Mouse (Mus musculus) left cerebral cortex, adult 9 months (tissue): Measurements from ENCODE around the gene Col1a2.

ENCODE experiments used
- DNase-seq, 2 experiments: peaks; one replicate each; pipeline ENCODE4 v3.0.0; 2022; ENCODE audit warnings: low spot score in 2 of 2

Col1a2 gene

DNA sequence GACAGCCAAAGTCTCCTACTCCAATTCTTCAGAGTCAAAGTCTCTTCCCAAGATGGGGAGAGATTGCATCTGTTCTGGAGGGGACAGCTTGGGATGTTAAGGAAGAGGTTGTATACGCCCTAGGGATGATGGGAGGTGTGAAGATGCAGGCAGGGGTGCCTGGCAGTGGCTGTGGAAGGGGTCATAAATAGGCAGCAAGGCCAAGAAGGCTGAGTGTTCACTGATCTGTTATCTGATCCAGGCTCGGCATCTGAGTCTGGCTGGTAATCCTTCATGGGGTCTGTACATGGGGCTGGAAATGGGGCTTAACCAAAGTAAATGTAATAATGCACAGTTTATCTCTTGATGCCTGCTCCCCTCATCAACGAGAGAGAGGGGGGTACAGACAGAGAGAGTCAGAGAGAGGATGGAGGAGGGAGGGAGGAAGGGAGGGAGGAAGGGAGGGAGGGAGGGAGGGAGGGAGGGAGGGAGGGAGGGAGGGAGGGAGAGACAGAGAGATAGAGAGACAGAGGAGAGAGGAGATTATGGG, at the start of gene Col1a2:
TSS of gene Col1a2 (plus strand) at position 212 of the 529 bp plus-strand sequence.
- no peak for DNase-seq

DNA sequence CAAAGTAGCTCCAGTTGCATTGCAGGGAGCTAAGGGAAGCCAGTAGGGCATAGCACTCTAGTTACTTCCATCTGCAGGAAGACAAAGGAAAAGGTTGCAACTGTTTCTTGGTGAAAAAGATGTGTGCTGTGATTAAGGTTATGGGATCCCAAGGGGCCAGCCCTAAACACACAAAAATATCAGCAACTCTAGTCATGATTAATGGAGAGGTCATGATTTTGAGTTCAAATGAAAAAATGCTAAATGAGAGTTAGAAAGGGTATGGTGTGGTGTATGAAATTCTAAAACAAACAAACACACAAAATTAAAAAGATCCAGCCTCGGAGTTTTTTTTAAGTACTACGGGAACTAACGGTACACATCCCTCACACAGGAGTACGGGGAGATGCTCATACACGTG, 49.1 kb upstream of the Col1a2 start:
- no peak for DNase-seq

DNA sequence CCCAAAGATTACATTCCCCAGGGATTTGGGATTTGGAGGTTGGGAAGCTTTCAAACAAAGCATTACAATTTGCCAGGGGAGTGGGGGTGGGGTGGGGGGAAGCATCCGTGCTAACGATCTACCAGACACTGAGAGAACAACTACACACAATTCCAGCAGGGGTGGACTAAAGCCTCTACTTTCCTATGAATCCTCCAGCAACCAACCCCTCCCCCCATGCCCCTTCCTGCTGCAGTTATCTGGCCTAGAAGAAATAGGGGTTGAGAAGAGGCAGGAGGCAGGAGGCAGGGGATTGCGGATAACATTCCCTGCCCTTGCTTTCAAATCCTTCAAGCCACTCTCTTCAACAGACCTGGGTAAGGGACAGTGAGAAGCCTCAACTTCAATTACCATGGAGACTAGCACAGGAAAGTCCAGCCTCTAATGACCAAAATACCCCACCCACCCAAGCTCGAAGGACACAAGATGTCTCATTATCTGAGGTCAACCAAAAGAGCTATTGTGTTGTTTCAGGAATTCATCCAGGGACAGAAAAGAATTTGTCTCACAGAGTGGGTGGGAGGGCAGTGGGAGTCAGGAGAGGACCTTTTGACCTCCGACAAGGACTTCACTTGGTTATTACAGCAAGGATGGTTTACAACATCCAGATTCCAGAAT, 48.5 kb upstream of the Col1a2 start:
- DNase-seq: no peak

DNA sequence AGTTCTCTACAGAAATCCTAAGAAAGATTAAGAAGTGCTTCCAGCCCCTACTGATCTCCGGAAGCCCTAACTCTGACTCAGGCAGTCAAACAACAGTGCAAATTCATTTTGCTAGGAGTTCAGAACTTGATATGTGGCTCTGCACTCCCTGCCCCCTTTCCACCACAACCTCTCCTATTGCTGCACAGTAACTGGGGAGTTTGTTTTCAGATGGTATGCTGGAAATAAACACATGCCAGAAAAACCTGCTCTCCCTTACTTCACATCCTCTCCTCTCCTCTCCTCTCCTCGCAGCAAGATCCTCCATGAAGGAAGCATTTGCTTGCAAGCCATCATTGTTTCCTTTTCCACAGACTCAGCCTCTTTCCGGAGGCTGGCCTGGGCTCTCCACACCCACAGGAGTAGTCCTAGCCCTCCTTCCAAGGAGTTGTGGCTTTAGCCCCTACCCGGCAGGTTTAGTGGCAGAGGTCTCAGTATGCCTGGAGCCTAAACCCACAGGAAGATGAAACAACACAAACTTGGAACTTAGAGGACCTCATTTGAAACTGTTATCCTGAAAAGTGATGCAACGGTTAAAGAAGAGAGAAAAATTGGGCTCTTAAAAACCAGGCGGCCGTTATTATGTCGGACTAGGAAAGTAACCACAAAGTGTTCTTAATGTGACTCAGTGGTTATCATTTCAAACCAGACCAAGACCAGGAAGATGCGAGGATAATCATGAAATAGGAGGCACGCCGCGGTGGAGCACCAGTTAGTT, 47.7 kb upstream of the Col1a2 start:
- DNase-seq: no peak

DNA sequence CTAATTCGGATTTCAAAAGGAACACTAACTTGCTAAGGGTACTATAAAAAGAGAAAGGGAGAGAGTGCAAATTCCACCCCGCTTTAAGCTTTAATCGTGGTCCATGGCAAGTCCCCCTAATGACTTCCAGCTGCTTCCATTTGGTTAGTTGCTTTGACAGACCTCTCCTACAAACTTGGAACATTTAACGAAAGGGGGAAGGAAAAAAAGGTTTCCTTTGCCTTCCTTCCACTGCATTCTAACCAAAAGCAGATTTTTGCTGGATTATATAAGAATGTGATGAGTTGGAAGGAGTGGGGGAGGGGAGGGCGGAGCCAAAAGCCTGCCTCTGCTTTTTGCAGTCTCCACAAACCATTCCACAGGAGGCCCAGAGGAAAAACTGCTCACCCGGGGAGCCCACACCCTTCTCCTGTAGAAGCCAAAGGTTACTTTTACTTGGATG, 47.0 kb upstream of the Col1a2 start:
- DNase-seq: no peak

DNA sequence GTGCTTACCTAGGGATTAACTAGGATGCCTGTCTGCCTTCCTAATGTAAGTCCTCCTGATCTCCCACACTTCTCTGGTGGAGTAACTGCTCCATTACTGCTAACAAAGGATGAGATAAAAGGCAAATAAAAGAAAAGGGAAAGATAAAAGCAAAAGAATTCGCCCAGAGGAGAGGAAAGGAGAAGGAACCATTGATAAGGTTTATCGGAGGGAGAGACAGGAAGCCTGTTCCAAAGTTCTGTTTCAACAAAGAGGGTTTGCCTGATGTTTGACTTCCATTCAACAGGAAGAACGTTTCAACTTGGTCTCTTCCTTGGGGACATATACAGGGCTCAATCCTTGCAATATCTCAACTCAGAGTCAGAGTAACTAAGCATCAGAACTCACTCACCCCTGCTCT, 39.3 kb upstream of the Col1a2 start:
- no peak for DNase-seq

DNA sequence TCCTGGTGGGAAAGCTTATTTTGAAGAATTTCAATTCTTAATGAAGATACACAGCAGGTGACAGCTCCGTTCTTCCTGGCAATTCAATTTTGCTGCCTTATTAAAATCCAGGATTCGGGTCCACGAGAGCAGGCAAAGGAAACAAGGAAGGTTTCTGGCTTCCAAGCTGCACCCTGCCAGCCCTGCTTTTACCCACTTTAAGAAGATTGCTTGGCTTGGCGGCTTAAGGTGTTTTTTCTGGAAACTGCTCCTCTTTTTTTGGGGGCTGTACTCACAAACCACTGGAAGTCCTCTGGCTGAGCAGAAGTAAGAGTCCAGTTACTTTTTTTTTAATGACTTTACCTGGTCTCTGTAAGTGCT, 21.1 kb upstream of the Col1a2 start:
- no peak for DNase-seq

DNA sequence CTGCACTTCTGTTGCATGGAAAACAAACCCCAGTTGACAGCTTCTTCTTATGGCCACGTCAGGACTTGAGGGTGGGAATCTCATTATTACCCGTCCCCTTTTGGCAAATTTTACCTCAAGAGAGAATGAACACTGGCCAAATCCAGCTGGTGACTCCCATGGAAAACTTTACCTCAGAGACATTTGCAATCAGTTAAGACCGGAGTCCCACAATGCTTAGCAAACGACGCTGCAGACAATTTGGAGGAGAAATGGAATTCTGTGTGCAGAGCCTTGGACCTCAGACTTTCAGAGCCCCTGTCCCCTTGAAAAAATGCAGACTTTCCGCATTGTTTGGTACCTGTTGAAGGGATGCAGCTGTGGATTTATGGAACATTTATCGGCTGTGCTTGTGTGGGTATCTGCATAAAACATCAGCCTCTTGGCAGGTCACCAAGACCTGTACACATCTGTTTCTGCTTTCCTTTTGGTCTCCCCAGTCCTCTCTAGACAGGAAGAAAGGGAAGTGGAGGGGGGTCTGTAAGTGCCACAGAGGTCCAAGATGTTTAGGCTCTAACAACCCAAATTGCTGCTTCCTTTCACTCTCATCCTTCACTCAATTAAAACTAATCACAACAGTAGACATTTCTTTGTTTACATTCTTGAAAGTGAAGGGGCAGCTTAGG, 20.5 kb upstream of the Col1a2 start:
- no peak for DNase-seq

DNA sequence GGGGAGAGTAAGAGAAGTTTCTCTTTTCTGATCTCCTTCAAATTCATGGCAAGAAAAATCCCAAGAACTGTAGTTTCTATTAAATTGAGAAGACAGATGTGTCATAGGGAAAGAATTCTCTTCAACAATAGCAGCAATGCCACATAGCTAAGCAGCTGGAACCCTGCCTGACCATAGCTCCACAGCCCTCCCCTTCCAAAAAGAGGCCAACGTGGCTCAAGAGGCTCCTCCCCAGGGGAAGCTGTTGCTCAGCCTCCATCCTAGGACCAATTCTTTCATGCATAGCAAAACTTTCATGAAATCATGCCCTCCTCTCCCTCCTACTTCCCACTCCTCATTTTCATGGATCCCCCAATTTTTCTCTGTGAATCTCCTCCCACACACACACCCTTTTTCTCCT, 16.3 kb upstream of the Col1a2 start:
- no peak for DNase-seq

DNA sequence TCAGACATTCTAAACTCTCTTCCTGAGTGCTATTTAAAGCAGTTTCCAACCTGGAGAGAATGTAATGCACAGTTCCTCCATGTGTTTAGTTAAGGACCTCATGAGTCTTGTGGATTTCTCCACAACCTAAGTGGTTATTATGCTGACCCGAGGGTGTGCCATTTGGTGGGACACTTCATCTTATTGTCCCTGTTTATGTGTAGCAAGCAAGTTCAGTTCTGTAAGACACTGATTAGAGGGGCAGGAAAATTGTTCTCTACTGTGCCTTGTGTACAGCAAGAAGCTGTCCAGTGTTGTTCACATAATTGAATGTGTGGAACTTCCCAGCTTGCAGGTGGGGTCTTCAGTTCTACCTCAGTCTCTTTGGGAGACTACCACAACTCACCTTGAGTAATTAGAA, 15.6 kb upstream of the Col1a2 start:
- no peak for DNase-seq

DNA sequence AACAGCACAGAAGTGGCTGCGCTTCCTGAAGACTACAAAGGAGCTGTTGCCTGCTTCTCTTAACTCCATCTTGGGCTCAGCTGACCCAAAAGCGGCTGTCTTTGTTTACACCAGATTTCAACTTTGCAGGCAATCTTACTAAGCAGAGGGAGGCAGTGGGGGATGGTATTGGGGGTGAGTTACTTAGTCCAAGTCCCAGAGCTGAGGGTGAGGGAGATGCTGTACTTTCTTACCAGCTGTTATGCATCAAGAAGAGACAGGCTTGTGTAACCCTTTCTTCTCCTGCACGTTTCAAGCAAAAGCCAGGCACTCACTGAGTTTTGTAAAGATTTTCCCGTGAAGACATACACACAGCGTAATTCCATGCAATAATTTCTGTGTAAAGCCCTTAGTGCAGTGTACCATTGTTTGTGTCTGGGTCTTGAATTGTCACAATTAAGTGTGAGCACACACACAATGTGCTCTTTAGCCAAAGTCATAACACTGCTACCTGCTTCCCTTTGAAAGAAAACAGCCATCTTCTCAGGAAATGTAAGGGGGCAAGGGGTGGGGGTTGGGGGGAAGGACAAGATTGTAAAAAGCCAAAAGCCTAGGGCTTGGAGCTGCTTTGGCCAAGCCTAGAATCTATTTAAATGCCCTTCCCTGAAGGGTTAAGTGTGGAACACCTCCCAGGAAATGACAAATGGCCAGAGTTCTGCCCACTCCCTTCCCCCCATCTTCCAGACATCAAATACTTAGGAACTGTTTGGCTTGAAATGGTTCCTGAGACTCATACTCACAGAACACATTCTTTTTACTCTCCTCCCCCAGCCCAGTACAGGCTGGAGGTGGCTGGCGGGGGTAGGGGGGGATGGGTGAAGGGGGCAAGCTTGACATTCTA, 15.0 kb upstream of the Col1a2 start:
- no peak for DNase-seq

DNA sequence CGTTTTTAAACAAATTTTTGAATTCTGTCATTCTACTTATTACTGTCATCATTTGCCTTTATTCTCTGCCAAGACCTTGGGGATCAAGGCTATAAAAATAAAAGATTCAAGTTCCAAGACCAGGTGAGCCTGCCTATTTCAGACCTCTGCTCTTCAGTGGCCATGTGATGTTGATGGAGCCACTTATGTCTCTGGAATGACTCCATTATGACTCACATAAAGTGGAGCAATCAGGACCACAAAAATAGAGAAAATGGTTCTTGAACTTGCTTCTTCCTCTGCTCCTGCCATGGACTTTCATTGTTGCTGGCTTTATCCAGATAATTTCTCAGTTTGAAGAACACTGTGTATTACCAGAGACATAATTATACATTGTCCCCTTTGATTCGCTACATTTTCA, 10.9 kb upstream of the Col1a2 start:
- no peak for DNase-seq

DNA sequence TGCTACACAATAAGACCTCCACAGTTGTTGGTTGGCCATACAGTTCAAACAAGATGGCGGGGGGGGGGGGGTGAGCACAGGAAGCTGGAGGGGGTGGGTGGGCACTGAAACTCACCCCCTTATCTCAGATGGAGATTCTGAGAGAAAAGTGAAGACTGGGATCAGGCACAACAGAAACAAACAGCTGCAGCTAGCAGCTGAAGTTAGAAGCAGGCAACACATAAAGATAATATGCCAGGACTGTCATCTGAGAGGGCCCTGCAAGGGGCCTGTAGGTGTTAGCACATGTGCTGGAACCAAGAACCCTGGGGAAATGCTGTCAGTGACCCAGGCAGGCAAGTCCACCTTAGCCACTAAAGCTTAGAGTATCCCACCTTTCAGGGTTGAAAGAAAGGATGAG, 8.2 kb upstream of the Col1a2 start:
- DNase-seq: no peak

DNA sequence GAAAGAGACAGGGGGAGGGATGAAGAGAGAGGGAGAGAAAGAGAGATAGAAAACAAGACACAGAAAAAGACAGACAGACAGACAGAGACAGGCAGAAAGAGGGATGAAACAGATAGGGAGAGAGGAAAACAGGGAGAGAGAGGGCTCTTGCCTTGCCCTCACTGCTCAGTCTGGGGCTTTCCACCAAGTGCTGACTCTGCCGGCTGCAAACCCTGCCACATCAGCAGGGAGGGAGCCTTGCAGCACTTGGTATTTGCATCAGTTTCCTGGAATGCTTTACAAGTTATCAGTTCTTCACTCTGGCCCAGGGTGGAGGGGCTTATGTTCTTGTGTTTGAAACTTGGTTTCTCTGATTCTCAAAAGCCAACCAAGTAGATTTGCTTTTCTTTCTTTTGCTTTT, 1.5 kb upstream of the Col1a2 start:
- DNase-seq: no peak

DNA sequence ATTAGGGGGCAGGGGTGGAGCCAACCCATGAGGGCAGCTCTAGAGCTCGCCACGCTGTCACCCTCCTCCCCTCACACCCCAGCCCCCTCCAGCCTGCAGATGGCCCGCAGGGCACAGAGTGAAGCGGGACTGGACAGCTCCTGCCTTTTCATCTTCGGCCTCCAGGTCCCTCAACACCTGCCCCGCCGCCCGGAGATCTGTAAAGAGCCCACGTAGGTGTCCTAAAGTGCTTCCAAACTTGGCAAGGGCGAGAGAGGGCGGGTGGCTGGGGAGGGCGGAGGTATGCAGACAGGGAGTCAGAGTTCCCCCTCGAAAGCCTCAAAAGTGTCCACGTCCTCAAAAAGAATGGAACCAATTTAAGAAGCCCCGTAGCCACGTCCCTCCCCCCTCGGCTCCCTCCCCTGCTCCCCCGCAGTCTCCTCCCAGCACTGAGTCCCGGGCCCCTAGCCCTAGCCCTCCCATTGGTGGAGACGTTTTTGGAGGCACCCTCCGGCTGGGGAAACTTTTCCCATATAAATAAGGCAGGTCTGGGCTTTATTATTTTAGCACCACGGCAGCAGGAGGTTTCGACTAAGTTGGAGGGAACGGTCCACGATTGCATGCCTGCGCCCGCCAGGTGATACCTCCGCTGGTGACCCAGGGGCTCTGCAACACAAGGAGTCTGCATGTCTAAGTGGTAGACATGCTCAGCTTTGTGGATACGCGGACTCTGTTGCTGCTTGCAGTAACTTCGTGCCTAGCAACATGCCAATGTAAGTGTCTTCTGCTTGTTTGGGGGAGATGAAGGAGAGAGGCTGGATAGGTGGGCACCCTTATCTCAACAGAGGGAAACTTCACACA, 764 bp downstream of the Col1a2 start:
- DNase-seq: no peak

DNA sequence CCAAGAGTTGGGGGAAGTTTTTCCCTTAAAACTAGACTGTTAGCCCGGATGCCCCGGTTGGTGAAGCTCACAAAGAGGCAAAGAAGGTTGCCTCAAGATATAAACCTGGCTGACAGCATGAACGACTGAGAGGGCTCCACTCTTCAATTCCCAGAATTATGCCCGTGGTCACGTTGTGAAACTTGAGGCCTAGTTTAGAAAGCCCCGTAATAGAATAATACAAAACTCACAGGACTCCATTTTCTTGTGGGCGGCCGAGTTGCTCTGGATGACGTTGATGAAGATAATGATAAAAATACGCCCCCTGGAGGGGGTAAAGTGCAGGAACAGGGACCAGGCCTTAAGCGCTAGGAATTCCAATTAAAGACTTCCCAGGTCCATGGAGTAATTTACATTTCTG, 1.5 kb downstream of the Col1a2 start:
- no peak for DNase-seq

DNA sequence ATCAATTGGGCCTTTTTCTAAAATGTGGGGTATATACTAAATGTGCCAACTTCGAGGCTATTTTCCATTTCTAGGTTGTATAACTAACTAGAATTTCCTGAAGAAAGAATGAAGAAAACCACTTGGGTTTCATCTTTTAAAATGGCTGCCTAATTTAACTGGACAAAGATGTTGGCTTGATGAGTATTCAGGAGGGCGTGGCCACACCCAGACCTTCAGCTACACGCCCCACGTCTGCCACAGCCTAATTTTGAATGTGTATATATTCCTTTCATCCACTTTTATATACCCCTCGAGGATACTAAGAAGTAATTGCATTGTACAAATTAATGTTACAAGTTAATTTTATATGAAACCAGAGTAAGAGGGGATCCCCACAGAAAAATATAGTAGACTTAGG, 2.2 kb downstream of the Col1a2 start:
- DNase-seq: no peak

DNA sequence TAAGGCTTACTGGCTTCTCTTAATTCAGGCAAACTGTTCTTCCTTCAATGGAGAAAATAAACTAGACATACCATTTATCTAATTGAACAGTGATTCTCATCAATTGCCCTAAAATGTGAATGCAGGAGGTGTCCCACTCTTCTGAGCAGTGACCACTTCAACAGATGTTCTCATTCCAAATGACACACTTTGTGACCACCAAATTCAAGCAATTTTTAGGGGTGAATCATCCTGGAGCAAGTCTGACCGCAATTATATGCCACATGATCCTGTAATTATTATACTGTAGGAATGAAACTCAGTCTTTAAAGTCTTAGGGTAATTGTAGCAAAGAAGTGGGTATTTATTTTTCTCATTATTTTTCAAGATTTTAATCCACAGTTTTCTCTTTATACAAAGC, 2.7 kb downstream of the Col1a2 start:
- DNase-seq: no peak

DNA sequence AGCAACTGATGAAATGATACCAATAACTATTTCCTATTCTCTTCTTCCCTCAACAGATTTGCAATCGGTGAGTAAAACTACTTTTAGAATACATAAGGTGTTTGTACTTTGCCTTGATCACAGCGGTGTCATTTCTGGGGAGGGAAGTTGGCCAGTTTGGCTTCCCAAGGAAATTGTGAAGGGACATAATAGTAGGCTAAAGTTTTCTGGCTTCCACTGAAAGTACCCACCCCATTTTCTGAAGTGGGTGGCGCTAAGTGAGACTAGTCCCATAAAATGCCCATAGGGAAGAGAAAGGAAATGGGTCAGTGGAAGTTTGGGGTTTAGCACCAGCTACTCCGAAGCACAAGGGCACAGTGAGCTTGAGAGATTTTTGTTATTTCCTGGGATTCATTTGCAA, 3.7 kb downstream of the Col1a2 start:
- DNase-seq: no peak

DNA sequence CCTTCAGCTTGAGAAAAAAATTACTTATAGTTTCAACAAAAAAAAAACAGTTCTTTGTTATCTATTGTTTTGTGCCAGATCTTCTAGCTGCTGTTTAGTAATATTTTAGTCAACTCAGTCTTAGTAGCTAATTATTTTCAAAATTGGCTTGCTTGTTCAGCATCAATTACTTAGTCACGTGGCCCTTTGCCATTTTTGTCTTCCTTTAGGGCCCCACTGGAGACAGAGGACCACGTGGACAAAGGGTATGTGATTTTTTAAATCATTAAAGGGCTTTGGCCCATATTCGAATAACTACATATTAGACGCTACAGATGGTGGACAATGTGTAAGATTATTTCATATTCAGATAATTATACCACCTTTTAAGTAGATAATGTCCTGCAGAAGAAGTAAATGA, 4.8 kb downstream of the Col1a2 start:
- DNase-seq: no peak

DNA sequence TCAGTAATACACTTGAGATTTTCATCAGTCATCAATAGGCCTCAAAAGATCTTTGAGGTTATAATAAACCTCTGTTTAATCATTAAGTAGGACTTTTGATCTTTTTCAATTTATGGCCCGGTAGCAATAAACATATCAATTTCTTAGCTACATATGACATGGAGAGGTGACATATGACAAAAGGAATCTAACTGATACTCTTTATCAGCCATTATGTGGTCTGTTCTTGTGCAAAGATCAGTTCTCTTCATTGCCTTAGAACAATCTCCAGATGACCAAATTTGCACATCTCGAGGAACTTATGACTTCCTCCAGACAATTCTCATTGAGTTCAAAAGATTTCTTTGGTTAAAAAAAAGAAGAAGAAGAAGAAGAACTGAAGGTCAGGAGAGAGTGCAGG, 10.1 kb downstream of the Col1a2 start:
- no peak for DNase-seq
